In the genomic region with DNA sequence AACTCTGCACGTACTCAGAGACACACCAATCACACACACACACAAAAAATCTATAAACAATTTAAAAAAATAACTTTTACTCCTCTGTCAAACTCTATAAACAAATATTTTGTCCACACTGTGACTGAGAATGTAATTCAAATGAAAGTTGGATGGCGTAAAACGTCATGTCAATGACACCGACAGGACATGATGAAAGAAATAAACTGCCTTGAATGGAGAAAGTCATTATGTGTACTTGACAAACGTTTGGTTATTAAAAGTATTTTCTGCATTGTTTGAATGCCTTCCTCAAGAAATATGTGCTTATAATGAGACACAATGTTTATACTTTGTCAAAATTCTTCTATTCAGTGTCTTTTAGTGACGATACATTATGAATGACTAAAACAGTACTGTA, we compare ENCODE assay signal across 23 mouse cellular contexts.
"Had no signal": no experiment of that assay in that cellular context is flagged by ENCODE, and none has a peak within 500 bp of the region (broad histone marks: within the 10 kb centered on the region; RNA-seq: fewer than 3 reads in every experiment).

No protein-coding gene starts in this region.

- ATAC-seq: hindbrain, embryonic 16.5 days; inflammation-experienced regulatory T-cells, adult 6 months; intestine, embryonic 15.5 days; intestine, postnatal 0 days had no signal

- H3K27me3 ChIP-seq: heart, embryonic 12.5 days; hindbrain, embryonic 12.5 days; intestine, embryonic 15.5 days; limb, embryonic 12.5 days had no signal

- H3K36me3 ChIP-seq: heart, embryonic 10.5 days; heart, embryonic 12.5 days; hindbrain, embryonic 10.5 days; hindbrain, embryonic 12.5 days; intestine, embryonic 15.5 days; limb, embryonic 10.5 days; limb, embryonic 12.5 days had no signal

- DNase-seq: gastrocnemius, adult 2 months; gastrocnemius, postnatal 10 days; gastrocnemius, postnatal 25 days; heart, adult 18-20 months; heart, postnatal 10 days; heart, postnatal 4 days; kidney, adult 18-20 months; kidney, adult 8-10 months; kidney, postnatal 10 days; kidney, postnatal 4 days had no signal

- H3K9ac ChIP-seq: heart, embryonic 12.5 days; hindbrain, embryonic 12.5 days; hindbrain, embryonic 14.5 days; intestine, embryonic 15.5 days; limb, embryonic 12.5 days had no signal

- H3K4me3 ChIP-seq: gastrocnemius, adult 2 months; heart, embryonic 10.5 days; heart, embryonic 12.5 days; hindbrain, embryonic 10.5 days; hindbrain, embryonic 12.5 days; intestine, embryonic 15.5 days; layer of hippocampus, adult 2 months; left cerebral cortex, adult 2 months; limb, embryonic 10.5 days; limb, embryonic 12.5 days had no signal

- H3K27ac ChIP-seq: gastrocnemius, adult 2 months; heart, embryonic 10.5 days; hindbrain, embryonic 10.5 days; hindbrain, embryonic 12.5 days; hindbrain, embryonic 14.5 days; intestine, embryonic 15.5 days; layer of hippocampus, adult 2 months; left cerebral cortex, adult 2 months; limb, embryonic 10.5 days; limb, embryonic 12.5 days had no signal

- H3K4me2 ChIP-seq: heart, embryonic 12.5 days; hindbrain, embryonic 12.5 days; hindbrain, embryonic 14.5 days; intestine, embryonic 15.5 days; limb, embryonic 12.5 days had no signal

- H3K4me1 ChIP-seq: heart, embryonic 10.5 days; heart, embryonic 12.5 days; hindbrain, embryonic 10.5 days; hindbrain, embryonic 12.5 days; intestine, embryonic 15.5 days; limb, embryonic 10.5 days; limb, embryonic 12.5 days had no signal

- H3K9me3 ChIP-seq: heart, embryonic 10.5 days; heart, embryonic 12.5 days; hindbrain, embryonic 10.5 days; hindbrain, embryonic 12.5 days; intestine, embryonic 15.5 days; limb, embryonic 10.5 days; limb, embryonic 12.5 days had no signal
